Mouse (Mus musculus): ENCODE measurements at regions not wholly inside any gene's neighbourhood (a gene's known extent, or its start where the extent isn't known, plus 50 kb on each side); places are given as distances from the start of the nearest gene placed in this dataset.

DNA sequence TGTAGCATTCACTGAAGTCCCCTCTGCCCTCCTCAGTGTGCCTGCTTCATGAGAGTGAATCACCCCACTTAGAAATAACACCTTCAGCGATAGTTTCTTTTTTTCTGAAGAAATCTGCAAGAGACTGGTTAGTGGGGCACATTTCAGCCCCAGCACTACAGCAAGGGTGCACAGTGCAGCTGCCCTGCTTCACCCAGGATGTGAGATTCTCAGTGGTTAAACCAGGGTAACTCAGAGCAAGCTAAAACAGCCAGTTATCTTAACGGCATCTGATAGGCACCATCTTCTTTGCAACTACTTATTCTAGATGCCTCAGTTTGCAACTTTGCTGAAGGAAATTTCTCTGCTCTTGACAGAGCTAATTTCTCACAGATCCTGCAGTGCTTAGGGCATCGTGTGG, 94.9 kb downstream of the Chst2 start:
- TF ChIP-seq CTCF (IDR thresholded peaks at IDR 0.05; ENCODE audit: borderline replicate concordance, insufficient read depth, low read length) = no peak
- TF ChIP-seq POLR2A (IDR thresholded peaks at IDR 0.05; ENCODE audit: low read depth, low read length) = no peak

Measured in embryonic fibroblast, embryonic 13.5 days (primary cell).